Mouse (Mus musculus): ENCODE data around the gene Ppt1.
A peak's percentile ranks its signal among the peaks of the same experiment; 100 is the strongest.

Gene Ppt1

DNA sequence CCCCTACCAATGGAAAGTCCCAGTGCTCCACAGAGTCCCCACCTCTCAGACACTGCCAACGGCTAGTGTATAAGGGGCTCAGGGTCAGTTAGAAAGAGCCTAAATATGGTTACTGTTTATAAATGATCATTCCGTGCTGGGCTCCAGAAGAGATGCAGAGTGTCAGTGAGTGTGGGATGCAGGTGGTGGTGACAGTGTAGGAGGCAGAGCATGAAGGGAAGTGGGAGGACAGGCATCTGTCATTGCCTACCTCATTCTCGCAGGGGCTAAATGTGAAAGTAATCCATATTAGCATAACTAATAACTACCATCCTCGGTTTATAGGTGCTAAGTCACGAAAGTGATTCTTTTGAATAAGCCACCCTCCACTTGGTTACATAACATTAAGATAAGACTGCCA lies 34.7 kb downstream of the Ppt1 start:
- DNase-seq: no peak

DNA sequence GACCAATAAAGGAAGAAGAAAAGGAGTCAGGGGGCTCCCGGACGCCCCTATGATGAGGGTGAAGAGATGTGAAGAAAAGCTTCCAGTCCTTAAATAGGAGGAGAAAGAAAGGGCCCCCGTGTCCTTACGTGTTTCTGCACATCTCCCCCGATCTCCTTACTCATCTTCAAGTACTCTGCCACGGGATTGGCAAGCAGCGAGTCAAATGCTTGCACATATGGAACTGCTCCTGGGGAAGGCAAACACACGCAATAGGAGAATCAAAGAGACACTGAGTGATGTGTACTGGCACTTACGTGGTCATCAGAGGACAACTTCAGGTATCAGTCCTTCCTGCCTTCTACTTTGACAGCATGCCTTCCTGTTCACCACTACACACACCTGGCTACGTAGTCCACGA lies 35.2 kb downstream of the Ppt1 start:
- DNase-seq: no peak

DNA sequence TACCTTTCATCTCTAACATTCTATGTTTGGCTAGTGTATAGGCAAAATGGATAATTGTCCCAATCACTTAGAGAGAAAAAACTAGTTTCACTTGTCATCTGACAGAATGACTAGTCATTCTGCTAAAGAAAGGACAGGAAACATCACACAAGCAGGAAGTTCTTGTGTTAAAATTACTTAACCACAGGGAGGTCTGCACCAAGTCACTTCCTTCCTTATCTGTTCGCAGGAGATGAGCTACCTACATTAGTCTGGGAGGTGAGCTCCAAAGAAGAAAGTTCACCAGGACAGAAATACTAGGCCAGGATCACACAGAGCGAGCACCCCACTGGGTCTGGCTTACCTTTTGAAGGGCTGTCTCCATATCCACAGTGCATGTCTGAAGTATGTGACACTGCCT lies 35.9 kb downstream of the Ppt1 start:
- DNase-seq: no peak

DNA sequence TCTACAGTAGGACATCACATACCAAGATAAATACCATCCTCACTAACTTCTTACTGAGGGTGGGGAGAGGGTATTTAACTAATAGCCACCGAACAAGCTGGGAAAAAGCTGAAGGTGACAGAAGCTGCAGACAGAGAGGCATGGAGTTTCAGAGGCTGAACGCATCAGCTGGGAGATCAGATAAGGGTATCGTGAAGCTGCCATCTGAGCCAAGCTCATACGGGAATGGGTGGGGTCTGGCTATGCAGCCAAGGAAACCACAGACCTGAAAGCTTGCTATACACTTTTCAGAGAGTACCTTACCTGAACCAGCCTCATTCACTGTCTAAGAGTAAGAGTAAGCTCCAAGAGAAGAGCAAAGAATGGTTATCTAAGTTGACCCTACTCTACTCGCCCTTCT lies 37.0 kb downstream of the Ppt1 start:
- DNase-seq: peak; percentile 54

GRCm38 (mm10) chr4:122873512-122873911 lies 37.5 kb downstream of the Ppt1 start:
- no peak for DNase-seq

GRCm38 (mm10) chr4:122878333-122879070 lies 42.5 kb downstream of the Ppt1 start:
- DNase-seq: peak; percentile 34

DNA sequence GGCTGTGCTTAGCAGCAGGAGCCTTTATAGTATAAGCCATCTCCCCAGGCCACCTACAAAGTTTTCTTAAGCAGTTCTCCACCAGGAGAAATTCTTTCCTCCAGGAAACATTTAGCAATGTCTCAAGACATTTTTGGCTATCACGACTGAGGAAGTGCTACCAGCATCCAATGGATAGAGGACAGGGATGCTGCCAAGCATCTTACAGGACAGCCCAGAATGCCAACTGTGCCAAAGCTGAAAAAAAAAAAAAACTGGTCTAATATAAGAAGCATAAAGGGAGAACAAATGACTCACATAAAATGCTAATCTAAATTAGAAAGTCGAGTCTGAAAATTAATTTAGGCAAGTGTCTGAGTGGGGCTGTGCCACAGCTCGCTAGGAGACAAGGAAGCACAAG lies 46.5 kb downstream of the Ppt1 start:
- no peak for DNase-seq

- no peak for DNase-seq
These were observed 47.3 kb downstream of the Ppt1 start for GRCm38 (mm10) chr4:122883294-122883693.

- no peak for DNase-seq
These were observed 48.0 kb downstream of the Ppt1 start for GRCm38 (mm10) chr4:122884051-122884450.

DNA sequence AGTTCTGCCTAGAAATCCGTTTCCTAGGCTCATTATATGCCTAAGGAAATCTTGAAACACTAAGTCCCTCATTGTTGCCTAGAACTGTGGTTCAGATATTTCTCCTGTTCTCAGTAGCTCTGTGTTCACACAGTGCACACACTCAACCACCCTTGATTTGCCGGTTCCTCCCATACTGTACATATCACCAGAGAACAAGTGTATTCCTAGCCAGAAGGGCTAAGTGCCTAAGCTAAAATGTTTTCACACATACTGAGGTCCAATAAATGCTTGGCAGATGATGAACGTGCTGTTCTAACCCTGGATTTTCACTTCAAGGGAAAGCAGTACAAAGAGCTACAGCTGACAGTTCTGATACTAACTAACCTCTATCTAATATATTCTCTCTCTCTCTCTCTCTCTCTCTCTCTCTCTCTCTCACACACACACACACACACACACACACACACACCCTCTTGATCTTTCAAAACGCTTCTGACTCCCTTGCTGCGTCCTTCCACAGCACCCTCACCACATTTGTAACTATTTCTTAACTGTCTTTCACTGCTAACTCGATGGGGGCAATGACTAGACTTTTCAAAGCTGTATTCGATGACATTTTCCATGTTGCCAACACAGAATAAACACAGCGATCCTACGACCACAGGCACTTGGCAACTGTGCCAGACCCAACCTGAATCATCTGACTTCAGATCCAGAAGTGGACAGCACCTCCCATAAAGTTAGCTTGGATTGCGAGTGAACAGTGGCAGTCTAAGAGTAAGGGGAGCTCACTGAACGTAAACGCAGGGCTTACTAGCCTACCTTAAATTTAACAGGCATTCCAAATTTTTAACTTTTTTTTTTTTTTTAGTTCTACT lies 48.7 kb downstream of the Ppt1 start:
- DNase-seq: peak; percentile 21

- DNase-seq: peak; percentile 94
These were observed 49.9 kb downstream of the Ppt1 start, which contains the start of gene Cap1 for GRCm38 (mm10) chr4:122885768-122886578. Gene Cap1 (minus strand): TSS chr4:122886056.

- DNase-seq: no peak
These were observed 50.7 kb downstream of the Ppt1 start for GRCm38 (mm10) chr4:122886579-122887254.

DNA sequence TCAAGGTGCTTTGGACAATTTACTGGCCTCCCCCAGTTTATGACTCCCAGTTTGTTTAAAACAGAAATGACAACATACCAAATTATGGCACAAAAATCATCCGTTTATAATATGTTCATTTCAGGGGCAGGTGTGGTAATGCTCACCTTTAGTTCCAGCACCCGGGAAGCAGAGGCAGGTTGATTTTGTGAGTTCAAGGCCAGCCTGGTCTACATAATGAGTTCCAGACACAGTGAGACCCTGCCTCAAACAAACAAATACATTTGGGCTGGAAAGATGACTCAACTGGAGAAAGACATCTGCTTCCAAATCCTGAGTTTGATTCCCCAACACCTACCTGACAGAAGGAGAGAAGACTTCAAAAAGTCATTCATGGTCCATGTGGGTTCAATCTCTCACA lies 51.3 kb downstream of the Ppt1 start:
- DNase-seq: no peak

DNA sequence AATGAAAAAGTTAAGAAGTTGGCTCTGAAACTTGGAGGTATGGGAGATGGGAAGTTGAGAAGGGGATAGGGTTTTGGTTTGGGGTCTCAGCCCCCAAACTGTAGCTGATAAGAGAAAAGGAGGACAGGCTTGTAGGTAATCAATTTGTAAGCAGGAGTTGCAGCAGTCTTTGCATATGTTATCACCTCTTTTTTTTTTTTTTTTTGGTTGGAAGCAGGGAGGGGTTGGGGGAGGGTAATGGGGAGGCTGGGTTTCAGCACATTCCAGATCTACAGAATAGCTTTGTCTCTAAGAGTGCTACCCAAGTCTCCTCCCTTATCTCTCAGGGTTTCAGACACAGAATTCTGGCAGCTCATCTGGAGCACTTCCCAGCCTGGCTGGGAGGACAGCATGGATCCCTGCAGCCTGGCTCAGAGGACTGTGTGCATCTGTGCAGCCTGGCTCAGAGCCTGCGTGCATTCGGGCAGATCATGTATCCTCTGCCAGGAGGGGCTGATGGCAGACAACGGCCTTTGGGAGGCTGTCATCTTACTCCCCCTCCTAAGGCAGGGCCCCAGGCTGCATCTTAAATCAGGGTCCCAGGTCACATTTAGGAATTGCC lies 54.9 kb downstream of the Ppt1 start:
- DNase-seq: no peak

DNA sequence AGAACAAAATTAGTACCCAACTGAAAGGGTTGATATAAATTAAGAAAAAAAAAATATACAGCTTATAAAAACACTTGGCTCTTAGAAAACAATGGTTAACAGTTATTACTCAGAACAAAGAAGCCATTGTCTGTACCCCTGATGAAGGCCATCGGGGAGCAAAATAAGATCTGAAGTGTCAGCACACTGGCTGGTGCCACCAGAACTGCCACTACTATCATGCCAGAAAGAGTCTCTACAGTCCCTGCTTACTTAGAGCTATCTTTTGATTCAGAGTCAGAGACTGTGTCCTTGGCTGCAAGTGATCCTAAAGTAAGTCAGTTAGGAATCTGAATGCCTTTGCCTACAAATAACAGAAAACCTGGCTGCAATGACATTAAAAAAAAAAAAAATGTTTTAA lies 55.6 kb downstream of the Ppt1 start:
- DNase-seq: no peak

- DNase-seq: no peak
These were observed 56.1 kb downstream of the Ppt1 start for GRCm38 (mm10) chr4:122892157-122892556.

DNA sequence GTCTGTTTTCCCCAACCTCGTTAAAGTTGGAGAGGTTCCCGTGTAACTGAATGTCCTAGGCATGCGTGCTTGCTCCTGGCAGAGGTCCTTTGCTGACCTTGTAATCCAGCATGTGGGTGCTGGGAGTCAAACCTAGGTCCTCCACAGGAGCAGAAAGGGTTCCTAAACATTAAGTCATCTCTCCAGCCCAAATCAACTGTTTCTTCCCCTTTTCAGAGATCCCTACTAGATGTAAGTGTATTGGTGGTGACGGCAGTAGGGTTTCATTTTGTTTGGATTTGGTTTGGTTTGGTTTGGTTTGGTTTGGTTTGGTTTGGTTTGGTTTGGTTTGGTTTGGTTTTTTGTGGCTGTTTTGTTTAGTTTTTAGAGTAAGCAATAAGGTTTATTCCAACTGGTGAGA lies 61.7 kb downstream of the Ppt1 start:
- DNase-seq: no peak

- DNase-seq: peak; percentile 79
These were observed 62.3 kb downstream of the Ppt1 start for GRCm38 (mm10) chr4:122898313-122898712.

- DNase-seq: peak; percentile 30
These were observed 66.1 kb downstream of the Ppt1 start for GRCm38 (mm10) chr4:122902156-122902555.

DNA sequence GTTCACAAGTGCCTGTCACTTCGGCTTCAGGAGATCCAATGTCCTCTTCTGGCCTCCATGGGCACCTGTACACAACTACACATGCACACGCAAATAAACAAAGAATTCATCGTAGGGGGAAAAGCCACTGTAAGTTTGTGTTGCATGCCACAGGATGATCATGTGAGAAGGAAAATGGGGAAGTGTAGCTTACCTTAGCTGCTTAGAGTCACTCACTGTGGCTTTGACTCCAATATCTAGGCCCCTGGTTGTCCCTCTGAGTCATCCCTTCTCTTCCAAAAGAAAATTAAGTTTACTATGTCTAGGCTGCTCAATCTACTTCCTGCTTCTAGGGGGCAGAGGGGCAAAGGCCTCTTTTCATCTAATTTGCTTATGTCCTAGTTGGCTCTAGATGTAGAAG lies 67.7 kb downstream of the Ppt1 start:
- no peak for DNase-seq

GRCm38 (mm10) chr4:122905359-122905758 lies 69.3 kb downstream of the Ppt1 start:
- no peak for DNase-seq

All from thymus, postnatal 14 days (tissue).